Mouse (Mus musculus): ENCODE measurements around the gene Tph2.

DNA sequence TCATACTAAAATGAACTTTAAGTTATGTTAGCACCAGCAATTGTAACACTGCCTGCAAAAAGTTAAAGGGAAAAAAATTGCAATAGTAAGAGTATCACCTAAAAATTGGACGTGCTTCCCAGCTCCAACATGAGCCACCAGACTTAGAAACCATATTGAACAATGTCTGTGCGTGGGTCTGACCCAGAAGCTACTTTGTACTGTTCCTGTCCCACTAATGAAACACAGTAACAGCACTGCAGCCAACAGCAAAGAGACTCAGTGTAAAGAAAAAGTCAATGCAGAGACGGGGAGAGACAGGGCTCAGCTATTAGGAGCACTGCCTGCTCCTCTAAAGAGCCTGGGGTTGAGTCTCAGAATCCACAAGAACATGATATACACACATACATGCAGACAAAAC, 39.0 kb upstream of the Tph2 start:
- TF ChIP-seq CTCF (IDR thresholded peaks at IDR 0.05; ENCODE audit: low read depth) (no peak), EP300 (IDR thresholded peaks at IDR 0.05; ENCODE audit: low read depth) (no peak)

Data from liver, embryonic 14.5 days (tissue).